Mouse (Mus musculus) lung, postnatal 14 days (tissue): ENCODE measurements around the gene Cd247.

Source experiments
- DNase-seq: peaks from one replicate; pipeline ENCODE4 v3.0.0; 2021

Gene Cd247

DNA sequence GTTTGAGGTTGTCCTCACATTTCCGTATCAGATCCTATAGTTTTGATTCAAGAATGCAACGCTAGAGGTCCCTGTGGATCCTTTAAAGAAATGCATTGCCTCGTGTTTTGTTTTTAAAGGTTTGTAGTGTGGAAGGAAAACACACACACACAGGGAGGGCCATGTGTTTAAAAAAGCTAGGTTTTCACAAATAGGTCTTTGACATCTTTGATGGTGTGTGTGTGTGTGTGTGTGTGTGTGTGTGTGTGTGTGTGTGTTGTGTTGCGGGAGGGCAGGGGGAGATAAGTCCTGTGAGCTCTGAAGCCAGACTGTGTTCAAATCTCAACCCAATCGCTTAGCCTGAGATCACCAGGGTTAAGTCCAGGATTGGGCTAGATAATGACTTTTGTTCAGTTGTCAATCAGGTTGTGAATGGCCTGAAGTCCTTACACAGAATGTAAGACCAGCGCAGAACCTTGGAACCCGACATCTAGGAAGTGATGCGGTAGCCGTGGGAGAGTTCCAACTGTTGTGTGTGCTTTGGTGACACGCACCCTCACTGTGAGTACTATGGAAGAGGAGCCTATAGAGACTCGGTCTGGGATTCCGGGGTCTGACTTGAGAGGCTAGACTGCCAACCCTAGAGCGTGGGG is 8.4 kb upstream of the Cd247 start:
- DNase-seq = no peak

DNA sequence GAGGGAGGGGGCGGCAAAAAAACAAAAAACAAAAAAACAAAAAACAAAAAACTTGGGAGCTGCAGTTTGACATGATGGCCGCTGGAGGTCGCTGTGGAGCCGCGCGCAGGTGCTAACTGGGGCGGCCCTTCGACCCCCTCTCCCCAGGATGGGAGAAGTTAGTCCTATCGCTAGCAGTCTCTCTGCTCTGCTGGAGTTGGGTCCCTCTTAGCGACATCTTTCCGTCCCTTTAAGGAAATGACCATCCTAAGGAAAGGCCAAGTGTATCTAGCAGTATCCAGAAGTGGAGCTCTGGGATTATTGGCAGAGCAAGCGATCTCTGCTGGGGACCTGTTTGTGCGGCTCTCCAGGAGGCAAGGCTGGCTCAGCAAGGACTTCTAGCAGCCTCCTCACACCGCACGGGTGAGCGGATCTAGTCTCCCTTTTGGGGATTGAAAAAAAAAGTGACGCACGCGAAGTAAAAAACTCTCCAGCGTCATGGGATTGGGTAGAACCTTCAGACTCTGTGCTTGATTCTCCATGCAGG is 7.8 kb upstream of the Cd247 start:
- peak; percentile 41 for DNase-seq

DNA sequence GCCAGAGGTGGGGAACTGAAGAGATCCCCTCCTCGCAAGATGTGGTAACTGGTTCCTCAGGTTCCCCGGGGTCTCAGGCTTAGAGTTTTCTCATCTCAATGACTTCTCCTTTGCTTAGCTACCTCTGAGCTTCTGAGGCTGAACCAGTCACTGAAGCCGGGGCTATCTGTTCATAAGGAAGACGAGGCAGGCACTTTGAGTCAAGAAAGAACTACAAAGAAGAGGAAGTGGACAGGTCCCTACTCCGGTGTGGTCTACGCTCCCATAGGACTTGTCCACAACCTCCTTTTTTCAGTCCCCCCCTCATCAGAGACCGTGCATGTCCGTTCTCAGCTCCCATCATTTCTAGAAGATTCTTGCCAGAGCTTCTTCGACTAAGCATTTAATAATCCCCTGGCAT is 7.1 kb upstream of the Cd247 start:
- DNase-seq = no peak

DNA sequence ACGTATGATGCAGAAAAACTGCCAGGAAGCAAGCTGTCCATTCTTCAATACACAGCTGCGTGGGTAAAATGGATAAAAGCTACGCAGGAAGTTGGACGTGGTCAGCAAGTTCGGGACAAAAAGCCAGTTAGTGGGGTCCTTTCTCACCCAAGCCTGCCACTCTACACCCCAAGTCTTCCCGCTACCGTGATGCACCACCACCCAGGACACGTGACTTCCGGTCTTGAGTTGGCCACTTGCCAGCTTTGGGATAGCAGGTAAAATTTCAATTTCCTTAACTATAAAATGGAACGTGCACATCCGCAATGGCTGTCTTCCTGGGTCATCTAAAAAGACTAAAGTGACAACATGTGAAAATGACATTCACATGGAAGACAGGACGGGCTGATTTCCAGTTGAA is 6.6 kb upstream of the Cd247 start:
- DNase-seq = no peak

DNA sequence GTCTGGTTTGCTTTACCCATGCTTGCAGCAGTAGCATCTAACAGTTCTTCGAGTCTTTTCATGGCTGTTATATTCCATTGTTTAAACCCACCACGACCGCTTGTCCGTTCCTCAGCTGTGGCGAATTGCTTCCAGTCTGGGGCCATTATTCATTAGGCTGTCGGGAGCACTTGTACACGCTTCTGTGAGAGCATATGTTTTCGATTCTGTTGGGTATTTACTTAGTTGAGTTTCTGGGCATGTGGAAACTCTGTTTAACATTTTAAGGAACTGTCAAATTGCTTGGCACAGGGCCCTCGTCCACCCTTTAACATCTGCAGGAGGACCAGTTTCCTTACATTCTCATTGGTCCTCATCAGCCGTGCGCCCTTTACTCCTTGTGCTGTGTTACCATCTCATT is 2.2 kb upstream of the Cd247 start:
- DNase-seq = no peak

DNA sequence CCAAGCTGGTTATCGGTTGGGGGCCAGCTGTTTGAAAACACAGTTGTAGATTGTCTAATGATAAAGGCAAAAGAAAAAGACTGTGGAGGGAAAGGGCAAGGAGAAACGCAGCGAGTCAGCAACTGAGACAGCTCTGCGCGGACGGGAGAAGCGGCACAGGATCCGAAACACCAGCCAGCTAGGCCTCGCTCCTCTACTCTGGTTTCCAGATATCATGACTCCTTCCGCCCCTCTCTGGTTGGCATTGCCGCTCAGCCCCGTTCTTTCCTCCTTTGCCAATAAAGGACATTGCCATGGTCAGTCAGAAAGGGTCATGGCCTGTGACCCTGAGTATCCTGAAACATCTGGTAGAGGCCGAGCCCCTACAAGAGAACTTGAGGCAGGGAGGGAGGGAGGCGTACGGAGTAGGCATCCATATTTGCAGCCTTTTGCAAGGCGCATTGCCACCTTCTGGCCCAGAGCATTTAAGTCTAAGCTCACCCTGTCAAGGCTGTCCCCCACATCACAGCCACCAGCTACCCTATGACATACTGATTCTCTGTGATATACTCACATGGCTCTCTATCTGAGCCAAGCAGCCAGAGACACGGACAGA is 682 bp downstream of the Cd247 start:
- no peak for DNase-seq

DNA sequence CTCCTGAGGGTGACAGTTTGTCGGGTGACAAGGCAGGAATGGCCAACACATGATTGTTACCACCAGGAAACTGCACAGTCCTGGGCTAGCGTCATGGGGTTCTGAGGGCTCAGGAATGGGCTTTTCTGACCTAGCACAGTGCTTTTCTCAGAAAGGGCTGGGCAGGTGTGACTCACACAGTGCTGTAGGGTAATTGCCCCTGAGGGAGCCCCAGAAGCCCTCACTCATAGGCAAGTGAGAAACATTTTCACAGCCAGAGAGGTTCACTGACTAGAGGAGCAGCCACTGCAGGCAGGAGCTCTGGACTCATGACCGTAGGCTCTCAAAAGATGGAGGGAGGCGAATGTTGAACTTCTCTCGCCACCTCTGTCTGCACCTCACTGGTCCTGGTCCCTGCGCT is 1.5 kb downstream of the Cd247 start:
- DNase-seq = no peak

DNA sequence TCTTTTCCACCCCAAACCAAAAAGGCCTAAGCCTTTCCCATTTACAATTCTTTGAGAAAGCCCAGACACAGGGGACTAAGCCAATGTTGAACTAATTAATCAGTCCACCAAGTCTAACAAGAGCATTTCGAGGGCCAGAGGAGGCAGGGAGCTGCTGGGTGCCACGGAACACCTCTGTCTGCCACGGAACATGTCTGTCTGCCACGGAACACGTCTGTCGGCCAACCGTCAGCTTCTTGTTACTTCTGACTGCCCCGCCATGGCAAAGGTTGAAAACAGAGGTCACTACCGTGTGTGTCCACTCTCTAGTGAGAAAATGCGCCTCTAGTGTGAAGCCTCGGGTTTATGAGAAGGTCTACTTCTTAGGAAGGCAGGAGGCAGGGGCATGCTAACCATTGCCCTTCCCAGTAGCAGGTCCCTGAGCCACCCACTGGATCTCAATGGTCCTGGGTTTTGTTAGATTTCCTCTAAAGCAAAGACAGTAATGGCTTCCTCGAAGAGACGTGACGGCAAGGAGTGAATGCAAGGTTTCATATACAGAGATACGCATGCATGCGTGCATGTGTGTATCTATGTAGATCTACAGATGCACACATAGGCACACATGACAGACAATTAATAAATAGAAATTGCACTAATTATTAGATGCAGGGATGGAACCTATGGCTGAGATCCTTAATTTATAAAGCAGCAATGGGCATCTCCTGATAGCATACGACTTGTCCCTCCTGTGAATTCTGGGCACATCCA is 2.2 kb downstream of the Cd247 start:
- no peak for DNase-seq

DNA sequence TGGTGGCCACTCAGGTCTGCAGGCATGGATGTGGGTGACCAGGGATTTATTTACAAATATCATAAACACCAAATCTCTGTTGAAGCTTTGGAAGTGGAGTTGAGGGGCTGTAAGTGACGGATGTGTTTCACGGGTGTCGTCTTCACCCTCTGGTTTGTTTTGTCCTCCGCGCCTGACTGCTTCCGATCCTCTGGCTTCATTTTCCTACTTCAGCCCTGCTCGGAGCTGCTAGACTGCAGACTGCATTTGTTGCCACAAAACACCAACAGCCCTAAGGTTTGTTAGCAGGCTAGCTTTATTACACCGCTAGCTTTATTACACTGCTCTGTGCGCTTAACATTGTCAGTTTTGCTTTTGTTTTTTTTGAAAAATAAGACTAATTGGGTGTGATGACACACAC is 2.9 kb downstream of the Cd247 start:
- DNase-seq = no peak

DNA sequence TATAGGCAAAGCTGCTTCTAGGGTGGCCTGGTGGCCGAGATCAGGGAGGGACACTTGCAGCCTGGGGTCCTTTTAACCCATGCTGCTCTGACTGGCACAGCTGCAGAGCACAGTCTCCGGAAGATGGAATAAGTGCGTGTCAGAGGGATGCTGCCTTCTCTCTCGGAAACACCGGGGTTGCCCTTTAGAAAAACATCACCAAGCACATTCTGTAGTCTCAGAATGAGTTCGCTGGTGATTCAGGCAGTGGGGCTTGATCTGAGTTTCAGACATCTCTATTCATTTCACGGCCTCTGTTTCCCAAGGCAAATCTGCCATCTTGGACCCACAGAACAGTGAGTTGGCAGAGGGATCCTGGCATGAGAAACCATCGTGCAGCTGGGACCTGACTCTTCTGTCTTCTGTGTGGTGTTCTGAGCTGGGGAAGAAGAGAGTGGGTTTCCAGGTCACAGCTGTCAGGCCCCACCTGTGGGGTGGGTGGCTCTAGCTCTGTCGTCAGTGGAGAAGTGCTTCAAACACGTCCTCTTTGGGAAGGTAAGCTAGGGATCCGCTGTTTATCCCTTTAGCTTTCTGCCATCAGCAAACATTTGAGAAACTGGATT is 13.3 kb downstream of the Cd247 start:
- no peak for DNase-seq

DNA sequence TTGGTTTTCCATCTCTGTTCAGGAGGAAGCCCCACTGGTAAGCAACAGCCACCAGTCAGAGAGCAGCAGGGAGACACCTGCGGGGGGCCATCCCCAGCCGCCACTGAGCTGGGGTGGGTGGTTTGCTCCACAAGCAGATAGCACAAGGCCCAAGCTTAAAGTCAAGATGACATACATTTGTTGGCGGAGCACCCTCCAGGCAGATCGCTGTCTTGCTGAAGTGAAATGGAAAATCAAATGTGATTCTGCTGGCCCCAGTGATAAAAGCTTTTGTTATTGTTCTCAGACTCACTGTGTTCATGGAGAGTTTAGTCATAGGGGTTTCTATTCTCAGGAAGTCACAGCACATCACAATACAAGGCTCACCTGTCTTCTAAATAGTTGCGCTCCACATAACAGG is 14.6 kb downstream of the Cd247 start:
- no peak for DNase-seq

DNA sequence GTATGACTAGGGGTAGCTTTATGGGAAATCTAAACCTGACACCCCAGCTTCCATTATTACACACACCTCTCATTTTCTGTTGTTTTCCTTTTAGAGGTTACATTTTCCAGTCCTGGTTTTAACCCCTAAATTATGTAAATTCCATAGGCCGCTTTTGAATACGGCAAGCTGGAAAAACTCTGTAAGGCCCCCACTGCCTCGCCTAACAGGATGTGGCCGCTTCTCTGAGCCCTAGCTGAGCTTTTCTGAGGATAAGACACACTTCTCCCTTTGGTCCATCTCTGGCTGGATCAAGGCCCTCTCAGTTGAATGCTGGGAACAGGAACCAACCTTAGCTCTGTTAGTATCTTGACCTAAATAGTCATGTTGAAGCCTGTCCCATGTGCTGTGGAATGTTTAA is 15.7 kb downstream of the Cd247 start:
- DNase-seq = no peak

DNA sequence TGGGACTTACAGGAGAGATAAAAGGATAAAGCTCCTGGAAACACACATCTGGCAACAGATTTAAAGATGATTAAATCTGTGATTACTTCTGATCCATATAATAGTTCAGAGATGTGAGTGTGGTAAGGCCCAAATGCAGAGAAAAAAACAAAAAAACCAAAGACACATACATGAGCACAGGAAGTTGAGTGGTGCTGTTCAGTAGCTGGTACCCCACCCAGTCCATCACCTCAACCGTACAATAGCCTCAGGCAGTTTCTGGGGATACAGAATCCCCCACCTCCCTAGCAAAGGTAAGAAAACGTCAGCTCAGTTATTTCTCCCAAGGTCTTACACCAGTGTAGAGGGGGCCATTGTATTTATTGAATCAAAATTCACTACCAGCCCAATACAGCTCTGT is 22.2 kb downstream of the Cd247 start:
- DNase-seq = no peak

DNA sequence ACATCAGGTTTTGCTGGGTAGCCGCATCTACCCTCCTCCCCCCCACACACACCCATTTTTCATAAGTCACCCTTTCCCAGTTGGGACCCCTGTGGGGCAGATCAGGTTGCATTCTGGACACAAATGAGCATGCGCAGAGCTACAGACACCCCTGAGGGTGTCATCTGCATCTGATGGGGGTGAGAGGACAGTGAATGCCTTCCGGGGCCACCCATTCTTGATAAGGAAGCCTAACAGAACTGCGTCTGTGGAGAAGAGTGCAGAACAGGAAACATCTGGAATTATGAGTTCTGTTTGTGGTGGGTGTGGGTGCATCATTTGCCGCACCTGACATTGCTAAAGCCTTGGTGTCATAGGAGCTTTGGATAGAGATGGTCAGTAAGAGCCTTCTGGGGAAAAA is 22.7 kb downstream of the Cd247 start:
- DNase-seq = no peak

DNA sequence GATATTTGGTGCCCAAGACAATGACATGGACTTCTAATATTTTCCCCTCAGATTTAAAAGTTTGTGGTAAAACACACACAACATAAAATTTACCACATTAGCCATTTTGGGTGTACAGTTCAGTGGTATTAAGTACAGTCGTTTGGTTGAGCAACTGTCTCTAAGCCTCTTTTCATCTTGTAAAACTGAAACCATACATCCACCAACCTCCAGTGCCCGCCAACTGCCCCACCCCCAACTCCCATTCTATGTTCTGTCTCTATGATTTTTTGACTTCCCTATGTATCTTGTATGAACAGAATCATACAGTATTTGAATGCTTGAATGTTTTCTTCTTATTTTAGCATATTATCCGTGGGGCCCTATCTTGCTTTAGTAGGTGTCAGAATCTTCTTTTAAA is 24.3 kb downstream of the Cd247 start:
- no peak for DNase-seq

DNA sequence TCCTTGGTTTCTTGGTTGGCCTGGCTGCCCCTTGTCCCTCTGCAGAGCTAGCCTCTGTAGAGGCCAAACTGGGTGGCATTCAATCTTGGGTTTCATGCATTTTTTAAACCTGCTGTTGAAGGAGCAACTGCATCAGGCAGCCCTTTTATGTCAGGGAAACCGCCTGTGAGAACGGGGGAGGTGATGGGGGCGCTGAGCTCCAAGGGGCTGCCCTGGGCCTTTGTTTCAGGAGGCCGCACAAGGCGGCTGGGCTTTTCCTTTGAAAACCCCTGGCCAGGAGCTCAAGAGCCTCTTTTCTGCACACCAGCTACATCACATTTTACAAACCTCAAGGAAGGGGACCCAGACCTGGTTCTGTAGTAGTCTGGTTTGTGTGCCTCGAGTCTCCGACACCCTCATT is 25.6 kb downstream of the Cd247 start:
- no peak for DNase-seq

DNA sequence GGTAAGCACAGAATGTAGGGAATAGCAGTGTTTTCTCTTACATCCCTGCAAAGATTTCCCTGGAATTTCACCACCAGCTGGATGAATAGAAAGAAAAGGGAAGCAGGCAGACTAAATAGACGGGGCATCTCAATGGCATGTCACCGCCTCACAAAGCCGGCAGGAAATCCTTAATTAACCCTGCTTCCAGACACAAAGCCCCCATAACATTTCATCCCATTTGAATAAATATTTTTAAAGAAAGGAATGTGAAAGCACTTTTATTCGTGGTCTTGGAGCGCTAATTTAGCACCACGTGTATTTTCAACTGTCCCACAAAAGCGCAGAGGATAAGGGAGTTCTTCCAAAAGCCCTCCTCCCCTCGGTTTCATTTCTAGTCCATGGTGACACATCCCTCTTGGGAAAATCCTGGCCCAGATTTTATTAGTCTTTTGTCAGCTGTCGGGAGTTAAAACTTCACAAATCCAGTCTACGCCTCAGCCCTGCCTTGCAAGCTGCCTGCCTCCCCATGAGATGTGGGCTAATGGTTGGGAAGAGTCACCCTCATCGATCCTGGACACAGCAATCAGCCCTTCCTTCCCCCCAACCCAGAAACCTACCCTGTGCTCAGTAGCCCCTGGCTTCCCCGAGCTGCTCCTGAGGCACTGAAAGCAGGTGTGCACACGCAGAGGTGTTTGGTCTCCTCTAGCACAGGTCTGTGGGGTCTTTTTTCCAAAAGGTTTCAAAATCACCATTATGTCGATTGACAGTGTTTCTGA is 26.2 kb downstream of the Cd247 start:
- no peak for DNase-seq

DNA sequence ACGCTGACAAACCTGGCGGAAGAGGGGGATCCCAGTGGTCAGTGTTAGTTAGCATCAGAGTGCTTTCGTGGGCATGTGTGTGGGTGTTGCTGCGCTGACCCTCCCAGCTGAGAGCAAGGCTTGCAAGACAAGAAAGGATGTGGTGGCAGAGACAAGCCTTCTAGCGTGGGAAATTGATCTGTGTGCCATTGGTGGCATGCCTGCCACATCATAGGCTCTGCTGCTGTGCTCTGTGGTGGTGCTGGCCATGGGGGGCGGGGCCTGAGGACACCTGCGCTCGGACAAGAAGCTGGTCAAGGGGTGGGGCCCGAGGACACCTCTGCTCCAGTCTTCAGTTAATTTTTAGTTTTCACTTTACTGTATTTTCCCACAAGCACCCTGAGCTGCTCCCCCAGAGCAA is 27.9 kb downstream of the Cd247 start:
- no peak for DNase-seq

DNA sequence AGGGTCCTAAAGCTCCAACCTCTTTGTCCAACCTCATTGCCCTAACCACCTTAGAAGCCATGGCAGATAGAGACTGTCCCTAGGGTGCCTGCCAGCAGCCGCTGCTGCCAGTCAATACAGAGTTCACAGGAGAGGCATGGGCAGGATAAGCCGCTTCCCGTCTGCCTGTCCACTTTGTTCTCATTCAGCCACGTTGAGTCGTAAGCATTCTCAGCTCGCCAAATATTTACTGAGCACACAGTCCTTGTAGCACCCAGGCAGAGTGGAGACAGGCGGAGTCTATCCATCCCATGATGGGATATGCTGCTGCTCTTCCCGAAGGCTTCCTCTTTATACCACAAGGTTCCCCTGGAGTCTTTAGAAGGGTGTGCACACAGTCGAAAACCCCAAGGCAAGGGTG is 28.8 kb downstream of the Cd247 start:
- peak; percentile 5 for DNase-seq

DNA sequence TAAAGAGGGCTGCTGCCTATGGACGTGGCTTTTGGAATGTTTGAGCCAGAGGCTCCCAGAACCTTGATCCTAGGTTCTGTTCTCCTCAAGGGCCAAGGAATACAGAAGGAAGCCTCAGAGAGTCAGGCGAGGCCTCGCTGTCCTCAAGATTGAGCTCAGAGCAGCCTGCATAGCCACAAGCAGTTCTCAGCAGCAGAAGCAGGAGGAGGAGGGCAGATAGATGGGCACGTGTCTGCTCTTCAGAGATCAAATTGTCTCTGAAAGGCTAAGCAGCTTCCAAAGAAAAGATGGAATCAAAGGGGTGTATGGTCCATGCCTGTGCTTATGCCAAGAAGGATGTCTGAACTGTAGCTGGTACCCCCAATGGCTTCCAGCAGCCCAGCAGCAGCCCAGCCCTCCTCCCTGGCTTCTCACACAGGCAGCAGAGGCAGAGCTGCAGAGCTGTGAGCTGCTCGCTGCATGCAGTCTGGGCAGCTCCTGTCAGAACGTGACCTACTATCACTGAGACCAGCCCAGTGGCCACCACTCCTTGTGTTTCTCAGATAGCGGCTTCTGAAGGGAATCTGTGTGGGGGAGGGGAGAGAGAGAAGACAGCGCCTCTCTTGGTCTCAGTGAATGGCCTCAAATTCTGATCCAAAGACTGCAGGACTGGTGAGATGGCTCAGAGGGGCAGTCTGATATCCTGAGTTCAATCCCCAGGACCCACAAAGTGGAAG is 29.8 kb downstream of the Cd247 start:
- no peak for DNase-seq

DNA sequence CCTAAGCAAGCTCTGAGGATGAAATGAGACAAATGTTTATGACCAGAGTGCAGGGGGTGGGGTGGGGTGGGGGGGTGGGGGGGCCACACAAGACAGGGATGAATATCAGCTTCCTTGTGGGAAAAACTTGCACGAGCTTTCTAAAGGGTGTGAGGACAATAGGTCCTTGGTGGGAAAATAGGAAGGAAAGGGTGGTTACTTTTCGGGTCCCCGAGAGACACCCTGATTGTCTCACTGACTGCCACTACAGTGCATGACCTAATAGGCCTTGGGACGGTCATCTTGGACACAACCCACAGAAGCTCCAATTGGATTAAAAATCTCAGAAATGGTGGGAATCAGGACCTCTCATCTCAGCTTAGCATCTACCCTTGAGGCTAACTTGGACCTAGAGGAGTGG is 30.7 kb downstream of the Cd247 start:
- DNase-seq = no peak

DNA sequence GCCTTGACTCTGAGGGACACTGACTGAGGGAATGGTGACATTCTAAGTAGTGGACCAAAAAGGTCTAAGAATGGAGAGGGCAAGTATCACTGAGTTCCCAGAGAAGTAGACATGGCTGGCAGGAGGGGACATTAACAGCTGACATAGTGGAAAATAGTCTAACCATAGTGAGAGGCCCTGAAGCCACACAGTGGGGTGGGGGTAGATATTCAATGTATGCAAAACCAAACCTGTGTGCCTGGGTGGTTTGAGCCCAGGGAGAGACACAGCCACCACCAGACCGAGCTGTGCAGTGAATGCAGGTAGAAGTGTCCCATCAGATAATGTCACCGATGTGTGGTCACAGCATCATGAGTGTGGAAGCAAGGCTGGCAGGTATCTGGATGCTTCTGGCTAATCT is 33.5 kb downstream of the Cd247 start:
- no peak for DNase-seq

DNA sequence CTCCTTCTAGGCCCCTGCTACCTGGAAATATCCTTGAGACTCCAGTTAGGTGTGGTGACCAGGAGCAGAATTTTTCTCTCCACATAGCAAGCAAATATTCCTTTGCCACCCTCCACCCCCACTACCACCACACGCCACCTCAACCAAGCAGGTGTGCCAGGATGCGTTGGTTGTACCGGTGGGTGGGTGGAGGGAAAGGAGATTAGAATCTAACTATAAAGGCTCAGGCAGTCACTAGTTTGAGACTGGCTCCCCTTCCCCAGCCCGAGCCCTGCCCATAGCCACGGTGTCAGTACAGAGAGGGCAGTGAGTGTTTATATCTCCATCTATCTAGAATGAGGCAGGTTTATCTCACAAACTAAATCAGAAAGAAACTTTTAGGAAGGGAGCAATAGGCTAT is 39.7 kb downstream of the Cd247 start:
- no peak for DNase-seq
